Mouse (Mus musculus) cerebellum, adult 8-10 months (tissue): ENCODE measurements around the gene Rcan2.

Experiments
- DNase-seq: peaks from one replicate; pipeline ENCODE4 v3.0.0; 2022

Gene Rcan2

DNA sequence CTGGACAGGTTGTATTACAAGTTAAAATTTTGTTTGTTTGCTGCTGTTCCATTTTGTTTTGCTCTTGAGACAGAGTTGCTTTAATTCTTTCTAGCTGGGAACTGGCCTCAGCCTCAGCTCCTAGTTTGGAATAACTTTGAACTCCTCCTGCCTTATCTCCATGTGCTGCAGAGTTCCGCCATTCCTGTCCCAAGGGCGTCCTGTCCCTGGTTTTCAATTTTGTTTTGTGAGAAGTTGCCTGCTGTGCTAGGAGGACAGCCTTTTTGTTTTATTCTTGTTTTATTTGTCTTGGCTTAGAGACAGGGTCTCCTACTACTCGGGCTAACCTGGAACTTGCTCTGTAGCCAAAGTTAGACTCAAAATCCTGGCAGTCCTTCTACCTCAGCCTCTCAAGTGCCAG is 26.1 kb downstream of the Rcan2 start:
- no peak for DNase-seq

- no peak for DNase-seq
These were observed 31.4 kb downstream of the Rcan2 start for GRCm38 (mm10) chr17:43832401-43833124.

GRCm38 (mm10) chr17:43840208-43840607 is 39.1 kb downstream of the Rcan2 start:
- DNase-seq, result peak; percentile 71

DNA sequence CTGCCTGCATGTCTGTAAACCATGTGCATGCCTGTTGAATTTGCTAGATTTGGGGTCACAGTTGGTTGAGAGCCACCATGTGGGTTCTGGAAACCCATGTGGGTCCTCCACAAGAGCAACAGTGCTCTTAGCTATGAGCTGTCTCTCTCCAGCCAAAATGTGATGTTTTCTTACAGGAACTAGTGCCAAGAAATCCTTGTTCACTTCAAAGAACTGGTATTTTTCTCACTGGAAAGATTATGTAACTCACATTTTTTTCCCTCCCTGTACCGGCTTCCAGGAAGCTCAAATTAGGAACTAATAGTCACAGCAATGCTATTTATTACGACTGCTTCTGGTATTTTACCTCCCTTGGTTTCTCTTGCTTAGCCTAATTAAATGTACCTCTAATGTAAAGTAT is 45.6 kb downstream of the Rcan2 start:
- no peak for DNase-seq

DNA sequence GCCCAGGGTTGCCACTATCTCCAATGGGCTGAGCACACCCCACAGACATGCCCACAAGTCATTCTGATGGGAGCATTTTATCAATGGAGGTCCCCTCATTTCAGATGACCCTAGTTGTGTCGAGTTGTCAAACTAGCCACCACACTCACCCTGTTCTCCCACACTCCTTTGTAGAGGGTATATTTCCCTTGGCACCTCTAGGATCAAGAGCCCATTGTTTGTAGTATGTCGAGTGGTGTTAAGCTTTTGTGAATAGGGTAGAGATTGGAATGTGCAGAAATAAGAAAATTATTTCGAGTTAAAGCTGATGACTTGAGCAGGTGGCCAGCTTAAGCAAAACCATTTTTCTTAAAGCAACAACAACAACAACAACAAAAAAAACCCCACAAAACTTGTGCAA is 47.8 kb downstream of the Rcan2 start:
- DNase-seq, result no peak

DNA sequence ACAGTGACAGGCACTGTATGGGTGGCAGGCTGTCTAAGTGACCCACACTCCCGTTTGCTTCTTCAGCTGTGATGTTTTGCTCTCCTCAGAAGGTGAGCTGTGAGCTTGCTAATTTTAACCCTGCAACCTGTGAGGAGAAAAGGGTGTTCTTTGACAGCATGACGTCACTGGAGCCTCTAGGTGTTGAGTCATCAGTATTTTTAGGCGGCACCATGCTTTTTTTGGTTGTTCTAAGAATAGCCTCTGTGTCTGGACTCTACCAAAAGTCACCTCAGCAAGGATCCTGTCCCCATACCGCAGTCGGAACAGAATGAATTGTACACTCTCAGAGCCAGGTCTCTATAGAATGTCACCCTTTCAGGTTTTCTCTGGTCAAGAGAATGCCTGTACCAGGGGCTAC is 54.0 kb downstream of the Rcan2 start:
- peak; percentile 34 for DNase-seq

DNA sequence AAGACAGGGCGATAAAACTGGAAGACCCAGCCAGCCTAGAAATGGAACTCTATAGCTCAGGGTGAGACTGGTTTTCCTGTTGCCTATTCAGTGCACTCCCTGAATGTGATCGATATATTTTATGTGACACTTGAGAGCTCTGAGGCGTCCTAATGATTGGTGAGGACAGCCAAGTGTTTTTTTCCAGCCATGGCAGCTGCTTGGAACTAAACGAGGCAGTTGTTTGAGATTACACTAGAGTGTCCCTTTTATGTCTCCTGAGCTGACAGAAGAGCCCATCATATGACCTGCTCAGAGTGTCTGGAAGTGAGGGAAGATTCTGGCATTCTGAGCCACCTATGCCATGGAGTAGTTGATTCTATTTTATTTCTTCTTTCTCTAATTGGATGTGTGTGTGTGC is 54.9 kb downstream of the Rcan2 start:
- no peak for DNase-seq

DNA sequence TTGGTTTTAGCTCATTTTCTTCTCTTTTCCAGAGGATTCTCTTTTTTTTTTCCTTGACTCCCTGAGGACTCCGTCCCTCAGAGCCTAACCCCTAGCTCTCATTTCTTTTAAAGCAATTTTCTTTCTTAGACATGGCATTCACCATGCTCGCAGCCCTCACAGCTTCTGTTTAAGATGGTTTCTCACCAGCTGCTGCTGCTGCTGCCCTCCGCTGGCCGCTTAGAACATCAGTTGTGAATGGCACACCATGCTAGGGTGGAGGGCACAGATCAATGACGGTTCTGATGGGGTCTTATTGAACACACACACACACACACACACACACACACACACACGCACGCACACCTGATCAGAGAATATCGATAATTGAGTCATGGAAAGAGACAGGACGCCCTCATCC is 67.7 kb downstream of the Rcan2 start:
- DNase-seq, result no peak

DNA sequence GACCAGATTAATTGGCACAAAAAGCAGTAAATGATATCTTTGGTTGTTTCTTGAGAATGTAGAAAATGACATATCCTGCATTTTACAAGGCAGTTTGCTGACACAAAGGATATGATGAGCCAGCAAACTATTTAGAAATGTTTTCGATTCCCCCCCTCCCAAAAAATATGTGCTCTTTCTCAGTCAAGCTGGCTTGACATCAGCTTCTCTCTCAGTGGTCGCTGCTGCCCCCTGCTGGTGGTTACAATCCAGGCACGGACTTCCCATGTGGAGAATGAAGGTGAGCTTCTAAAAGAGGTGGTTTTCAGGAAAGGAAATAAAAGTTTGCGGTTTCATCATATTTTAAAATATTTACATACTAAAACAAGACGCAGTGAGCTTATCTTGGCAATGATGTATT is 68.5 kb downstream of the Rcan2 start:
- DNase-seq, result peak; percentile 89

- DNase-seq, result no peak
These were observed 73.3 kb downstream of the Rcan2 start for GRCm38 (mm10) chr17:43874417-43874816.

DNA sequence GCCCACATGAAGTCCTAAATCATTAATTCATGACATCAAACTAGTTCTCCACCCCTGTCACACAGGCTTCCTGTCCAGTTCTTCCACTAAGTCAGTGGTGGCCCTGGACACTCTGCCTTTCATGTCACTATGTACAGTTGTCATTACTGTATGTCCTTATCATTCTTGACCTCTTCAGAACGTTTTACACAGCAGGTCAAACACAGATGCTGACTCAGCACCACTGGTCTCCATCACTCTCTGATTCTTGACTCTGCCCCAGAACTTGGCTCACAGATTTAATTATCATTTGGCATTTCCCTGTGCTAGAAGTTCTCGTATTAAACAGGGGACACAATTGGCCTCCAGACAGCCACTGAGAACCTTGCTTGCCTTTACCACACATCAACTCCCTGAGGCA is 76.3 kb downstream of the Rcan2 start:
- no peak for DNase-seq

GRCm38 (mm10) chr17:43883016-43883415 is 81.9 kb downstream of the Rcan2 start:
- DNase-seq, result peak; percentile 25

DNA sequence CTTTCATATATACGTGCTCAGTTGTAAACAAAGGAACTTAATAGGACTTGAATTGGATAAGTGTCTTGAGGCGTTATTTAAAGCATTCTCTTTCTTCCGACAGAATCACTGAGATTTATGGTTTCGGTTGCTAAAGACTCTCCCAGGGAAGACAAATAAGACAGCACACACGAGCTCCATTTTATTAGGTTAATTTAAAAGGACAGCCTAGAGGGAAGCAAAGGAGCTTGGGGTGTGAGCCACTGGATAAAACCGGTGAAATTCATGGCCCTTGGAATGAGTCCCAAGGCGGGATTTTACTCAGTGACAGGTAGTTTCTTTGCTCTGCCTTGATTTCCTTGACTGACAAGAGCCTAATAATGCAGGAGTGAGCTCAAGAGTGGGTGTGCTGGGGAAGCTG is 85.1 kb downstream of the Rcan2 start:
- no peak for DNase-seq

- DNase-seq, result no peak
These were observed 86.8 kb downstream of the Rcan2 start for GRCm38 (mm10) chr17:43887931-43888330.

DNA sequence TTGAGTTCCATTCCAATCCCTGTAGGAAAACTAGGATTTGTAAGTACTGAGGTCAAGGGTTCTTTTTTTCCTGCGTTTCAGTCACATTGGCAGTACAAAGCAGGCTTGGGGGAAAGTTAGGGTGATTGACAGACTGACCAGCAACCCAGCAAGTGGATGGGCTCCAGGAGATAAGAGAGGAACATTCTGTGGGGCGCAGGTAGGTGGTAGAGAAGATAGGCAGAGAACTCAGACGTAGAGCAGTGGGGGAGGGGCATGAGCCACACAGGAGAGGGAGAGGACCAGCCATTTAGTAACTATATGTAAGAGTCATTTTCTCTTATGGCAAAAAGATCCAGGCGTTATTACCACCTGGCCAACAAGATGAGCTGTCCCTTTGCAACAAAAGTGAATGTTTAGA is 96.2 kb downstream of the Rcan2 start:
- no peak for DNase-seq

- DNase-seq, result no peak
These were observed 98.4 kb downstream of the Rcan2 start for GRCm38 (mm10) chr17:43899405-43900092.

GRCm38 (mm10) chr17:43900133-43900532 is 99.0 kb downstream of the Rcan2 start:
- no peak for DNase-seq

DNA sequence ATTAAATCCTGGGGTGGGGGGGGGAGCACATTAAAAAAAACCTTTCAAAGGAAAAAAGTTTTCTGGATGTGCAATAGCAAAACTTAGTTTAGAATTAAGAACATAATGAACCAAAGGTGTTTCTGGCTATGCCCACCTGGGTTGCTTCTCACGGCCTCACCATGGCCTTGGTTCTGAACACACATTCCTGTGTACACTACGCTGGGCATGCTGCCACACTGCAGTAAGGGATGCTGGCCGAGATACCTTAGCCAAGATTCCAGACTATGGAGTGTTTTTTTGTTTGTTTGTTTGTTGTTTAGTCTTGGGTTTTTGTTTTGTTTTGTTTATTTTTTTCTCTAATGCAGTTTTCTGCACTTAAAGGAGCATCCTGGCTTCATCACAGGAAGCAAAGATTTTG is 100.3 kb downstream of the Rcan2 start:
- DNase-seq, result no peak

DNA sequence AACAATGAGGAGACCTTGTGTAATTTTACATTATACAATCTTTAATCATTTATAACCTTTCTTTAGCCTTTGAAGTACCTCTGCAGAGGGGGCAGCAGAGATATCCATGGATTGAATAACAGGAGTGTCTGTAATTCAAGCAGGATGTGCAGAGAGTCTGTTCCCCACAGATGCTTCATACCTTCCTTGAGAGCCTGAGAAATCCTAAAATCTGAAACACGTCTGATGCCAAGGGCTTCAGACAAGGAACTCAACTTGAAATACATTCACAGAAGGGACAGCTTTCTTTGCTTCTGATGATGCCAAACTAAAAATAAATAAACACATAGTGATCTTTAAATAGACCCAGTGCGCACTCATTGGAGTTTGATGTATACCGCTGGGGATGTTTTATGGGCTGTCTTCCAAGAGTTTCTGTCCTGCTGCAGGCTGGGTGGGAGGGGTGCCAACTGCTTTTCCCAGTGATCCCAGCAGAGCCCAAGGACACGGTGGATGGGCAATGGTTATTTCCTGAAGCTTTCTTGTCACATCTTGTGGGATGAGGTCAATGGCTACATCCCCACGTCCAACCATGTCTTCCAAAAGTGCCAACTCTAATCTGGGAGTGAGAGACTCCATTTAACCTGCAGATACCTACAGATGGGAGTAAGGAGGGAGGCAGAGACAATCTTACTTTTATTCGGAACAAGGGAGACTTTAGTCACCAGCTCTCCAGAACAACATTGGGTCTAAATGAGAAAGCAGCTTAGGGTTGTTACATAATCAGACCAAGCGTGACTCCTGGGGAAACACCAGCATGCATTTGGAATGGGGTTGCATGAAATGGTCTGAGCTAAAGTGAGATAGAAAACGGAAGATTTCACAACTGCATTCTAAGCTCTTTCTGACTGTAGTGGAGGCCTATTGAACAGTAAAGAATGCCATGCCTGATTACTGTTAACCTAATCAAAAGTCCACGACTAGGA is 102.9 kb downstream of the Rcan2 start:
- no peak for DNase-seq

DNA sequence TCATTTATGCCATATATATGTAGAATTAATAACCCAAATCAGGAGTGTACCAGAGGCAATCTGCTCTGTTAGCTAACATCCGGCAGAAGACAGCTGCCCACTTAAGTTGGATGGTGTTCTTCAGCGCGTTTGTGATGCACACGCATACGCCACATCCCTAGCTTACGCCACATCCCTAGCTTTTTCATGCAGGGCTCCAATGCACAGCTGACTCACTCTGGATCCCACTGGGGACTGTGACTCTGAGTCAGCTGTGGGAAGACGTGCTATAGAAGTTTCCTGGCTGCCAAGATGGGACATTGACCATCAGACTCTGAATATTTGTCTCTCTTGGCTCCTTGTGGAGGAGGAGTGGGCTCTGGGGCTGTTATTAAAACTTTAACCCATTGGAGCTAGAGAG is 103.7 kb downstream of the Rcan2 start:
- no peak for DNase-seq

DNA sequence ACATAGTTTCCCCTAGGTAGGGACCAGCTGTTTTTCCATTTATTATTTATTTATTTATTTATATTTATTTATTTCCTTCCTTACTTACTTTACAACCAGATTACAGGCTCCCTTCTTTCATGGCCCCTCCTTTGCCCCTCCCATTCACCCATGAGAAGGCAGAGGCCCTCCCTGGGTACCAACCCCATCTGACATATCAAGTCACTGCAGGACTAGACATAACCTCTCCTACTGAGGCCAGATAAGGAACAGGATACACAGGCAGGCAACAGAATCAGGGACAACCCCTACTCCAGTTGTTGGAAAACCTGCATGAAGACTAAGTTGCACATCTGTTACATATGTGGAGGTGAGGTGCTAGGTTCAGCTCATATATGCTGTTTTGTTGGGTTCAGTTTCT is 105.6 kb downstream of the Rcan2 start:
- no peak for DNase-seq

- DNase-seq, result no peak
These were observed 115.0 kb downstream of the Rcan2 start for GRCm38 (mm10) chr17:43916128-43916527.

DNA sequence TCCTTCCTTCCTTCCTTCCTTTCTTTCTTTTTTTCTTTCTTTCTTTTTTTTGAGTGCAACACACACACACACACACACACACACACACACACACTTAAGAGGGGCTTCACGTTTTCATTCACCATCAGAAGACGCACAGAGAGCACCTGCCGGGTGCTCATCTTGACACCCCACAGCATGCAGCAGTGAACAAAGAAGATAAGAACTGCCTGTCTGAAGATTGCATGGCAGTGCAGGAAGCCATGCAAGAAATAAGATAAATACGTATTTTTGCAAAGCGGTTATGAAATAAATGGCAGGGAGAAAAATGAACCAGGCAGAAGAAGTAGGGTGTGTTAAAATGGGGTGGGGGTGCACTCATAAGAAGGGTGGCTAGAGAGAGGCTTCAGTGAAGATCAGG is 116.0 kb downstream of the Rcan2 start:
- no peak for DNase-seq

DNA sequence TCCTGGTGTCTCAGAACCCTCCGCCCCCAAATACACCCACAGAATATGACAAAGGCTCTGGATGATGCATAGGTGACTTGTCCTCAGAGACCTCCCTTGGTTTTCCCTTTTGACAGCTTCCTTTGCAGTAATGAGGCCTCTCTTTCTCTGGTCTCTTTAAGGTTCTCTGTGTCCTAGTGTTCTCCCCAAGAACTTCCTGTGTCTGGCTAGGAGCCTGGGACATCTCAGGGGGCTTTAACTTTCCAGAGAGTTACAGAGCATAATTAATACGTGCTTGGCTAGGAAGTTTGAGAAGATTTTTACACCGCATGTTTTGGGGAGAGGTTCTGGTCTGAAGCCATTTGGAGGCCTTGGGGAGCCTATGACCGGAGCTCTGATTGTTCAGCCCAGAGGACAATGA is 128.7 kb downstream of the Rcan2 start:
- DNase-seq, result no peak
